8 mouse cellular contexts compared by ENCODE assay signal in genomic region chr17:46283140-46283539, GRCm38 (mm10). TPM values are rescaled to one million over a fixed set of nuclear protein-coding genes. Genes with fewer than 3 reads are reported as not detected.
DNase-seq lines count a peak whose midpoint lies in the region; ATAC-seq and TF ChIP-seq lines count a peak whose summit lies in the region.

No protein-coding gene starts in this region.

- no peak for TF ChIP-seq EP300 in MEL (IDR thresholded peaks at IDR 0.05; ENCODE audit: low read depth in 1 of 2, low read length in 2 of 2)

- DNase-seq in heart, postnatal 10 days, result no peak
- DNase-seq in MEL (ENCODE audit: low read depth, low spot score), result no peak
- DNase-seq in hindbrain, embryonic 11.5 days (ENCODE audit: low spot score), result no peak
- DNase-seq in adrenal gland, postnatal 14 days, result no peak
- DNase-seq in cerebellum, adult 11 months, result no peak
- no peak for DNase-seq in adrenal gland, postnatal 25 days

- peak overlapping the region; percentile 90; the same call in 1 of the 2 replicates for H3K27ac ChIP-seq in heart, embryonic 15.5 days
- H3K27ac ChIP-seq in MEL (ENCODE audit: control insufficient read depth, low read depth, low read length), result no peak overlapping the region
- H3K27ac ChIP-seq in hindbrain, embryonic 11.5 days (ENCODE audit: low read depth, low read length), result no peak overlapping the region
- no peak overlapping the region for H3K27ac ChIP-seq in liver, embryonic 16.5 days (ENCODE audit: low read length)

- TF ChIP-seq RAD21 in MEL (IDR thresholded peaks at IDR 0.05; ENCODE audit: low read depth, low read length), result no peak

- H3K4me2 ChIP-seq in heart, embryonic 15.5 days, result peak overlapping the region; percentile 86
- H3K4me2 ChIP-seq in hindbrain, embryonic 11.5 days (replicated peaks; ENCODE audit: low read depth, low read length), result peak overlapping the region; percentile 93
- H3K4me2 ChIP-seq in liver, embryonic 16.5 days (ENCODE audit: low read depth, low read length), result peak overlapping the region; percentile 94

- no peaks in the 10 kb centered on the region for H3K9me3 ChIP-seq in heart, embryonic 15.5 days (replicated peaks)
- no peaks in the 10 kb centered on the region for H3K9me3 ChIP-seq in MEL (replicated peaks; ENCODE audit: insufficient read depth, low read length)
- H3K9me3 ChIP-seq in hindbrain, embryonic 11.5 days (ENCODE audit: control insufficient read depth, low read length), result no peaks in the 10 kb centered on the region
- no peaks in the 10 kb centered on the region for H3K9me3 ChIP-seq in liver, embryonic 16.5 days (replicated peaks; ENCODE audit: control insufficient read depth, low read length)

- peak overlapping the region; percentile 68; the same call in 1 of the 2 replicates for H3K9ac ChIP-seq in heart, embryonic 15.5 days
- H3K9ac ChIP-seq in MEL (ENCODE audit: control insufficient read depth, low read depth, low read length, poor library complexity, severe bottlenecking), result peak overlapping the region; percentile 40
- H3K9ac ChIP-seq in hindbrain, embryonic 11.5 days (ENCODE audit: low read depth, low read length), result 0 out of 2 replicates have a peak overlapping the region, but pooled peaks have one; percentile 11
- peak overlapping the region; percentile 83; the same call in 1 of the 2 replicates for H3K9ac ChIP-seq in liver, embryonic 16.5 days (ENCODE audit: low read depth, low read length)

- no peak for ATAC-seq in heart, embryonic 15.5 days (replicated peaks; ENCODE audit: insufficient number of reproducible peaks, insufficient read depth, low FRiP score, low read depth)
- ATAC-seq in hindbrain, embryonic 11.5 days (ENCODE audit: low FRiP score), result peak; percentile 69
- ATAC-seq in liver, embryonic 16.5 days (ENCODE audit: low read depth), result no peak; the same call in 1 of the 2 replicates

- H3K27me3 ChIP-seq in heart, embryonic 15.5 days, result no peaks in the 10 kb centered on the region
- no peaks in the 10 kb centered on the region for H3K27me3 ChIP-seq in MEL (ENCODE audit: control insufficient read depth in 1 of 2, insufficient read depth in 2 of 2, low read length in 2 of 2)
- H3K27me3 ChIP-seq in hindbrain, embryonic 11.5 days (ENCODE audit: control insufficient read depth, insufficient read depth, low read length), result no peaks in the 10 kb centered on the region
- no peaks in the 10 kb centered on the region for H3K27me3 ChIP-seq in liver, embryonic 16.5 days (ENCODE audit: control insufficient read depth, insufficient read depth, low read depth, low read length)

- peaks cover 21% of the 10 kb centered on the region for H3K36me3 ChIP-seq in heart, embryonic 15.5 days
- H3K36me3 ChIP-seq in MEL (ENCODE audit: control insufficient read depth in 1 of 2, insufficient read depth in 2 of 2, low read length in 2 of 2), result peaks cover 2 to 13% of the 10 kb centered on the region in 2 experiments
- H3K36me3 ChIP-seq in hindbrain, embryonic 11.5 days (ENCODE audit: control insufficient read depth, insufficient read depth, low read length), result no peaks in the 10 kb centered on the region
- peaks cover 4% of the 10 kb centered on the region; the same call in 1 of the 2 replicates for H3K36me3 ChIP-seq in liver, embryonic 16.5 days (ENCODE audit: control insufficient read depth, insufficient read depth)

- peak overlapping the region; percentile 70 for H3K4me3 ChIP-seq in heart, embryonic 15.5 days
- H3K4me3 ChIP-seq in MEL (ENCODE audit: control insufficient read depth in 1 of 2, insufficient read depth in 1 of 2, low read depth in 2 of 2, low read length in 2 of 2), result peak overlapping the region; percentile 57 to 91
- H3K4me3 ChIP-seq in hindbrain, embryonic 11.5 days (ENCODE audit: low read depth, low read length), result peak overlapping the region; percentile 79
- H3K4me3 ChIP-seq in liver, embryonic 16.5 days (ENCODE audit: low read depth, low read length), result peak overlapping the region; percentile 80

- peaks cover 28% of the 10 kb centered on the region for H3K4me1 ChIP-seq in heart, embryonic 15.5 days (replicated peaks)
- peaks cover 0 to 18% of the 10 kb centered on the region in 2 experiments; a peak in 3 of 4 replicates for H3K4me1 ChIP-seq in MEL (ENCODE audit: control insufficient read depth in 1 of 2, insufficient read depth in 2 of 2, low read length in 2 of 2)
- 0 out of 2 replicates have a peak, but pooled peaks cover 2% of the 10 kb centered on the region for H3K4me1 ChIP-seq in hindbrain, embryonic 11.5 days (replicated peaks; ENCODE audit: control insufficient read depth, insufficient read depth, low read length)
- H3K4me1 ChIP-seq in liver, embryonic 16.5 days (ENCODE audit: control insufficient read depth, low read depth, low read length), result peaks cover 16% of the 10 kb centered on the region

- intact Hi-C loops in heart, postnatal 10 days (cut with DNase I), result no loop called here

- 32% methylated on average over 9 of the region's 9 CpGs for WGBS in heart, embryonic 15.5 days
- WGBS in hindbrain, embryonic 11.5 days, result 25% methylated on average over 9 of the region's 9 CpGs
- WGBS in liver, embryonic 16.5 days (ENCODE audit: insufficient replicate concordance), result 26% methylated on average over 9 of the region's 9 CpGs

- TF ChIP-seq POLR2A in MEL (IDR thresholded peaks at IDR 0.05; ENCODE audit: control insufficient read depth in 1 of 2, insufficient read depth in 1 of 2, low read depth in 1 of 2, low read length in 2 of 2, poor library complexity in 1 of 2), result no peak

- TF ChIP-seq CTCF in MEL (IDR thresholded peaks at IDR 0.05 in 2 of 3, conservative IDR thresholded peaks at IDR 0.05 in 1 of 3; ENCODE audit: control insufficient read depth in 1 of 3, insufficient read depth in 1 of 3, low read depth in 2 of 3, low read length in 3 of 3, poor library complexity in 1 of 3, severe bottlenecking in 1 of 3), result no peak

- peaks cover 23% of the 10 kb centered on the region for H3K79me2 ChIP-seq in MEL (ENCODE audit: control insufficient read depth, insufficient read depth, low read length, poor library complexity)

RNA-seq across cellular contexts. Expression of gene Tjap1, which starts 0.3 kb away (rescaled TPM):
- 39.5 and 44.9 TPM in 2 replicates for polyA plus RNA-seq in heart, embryonic 15.5 days (2015; fragmentation: Nextera tagmentation; extraction: Ambion mirVana)
- total RNA-seq in heart, postnatal 10 days (2021), result 10 to 100 TPM; 54.0 to 56.3 TPM
- total RNA-seq in MEL (2012; rRNA removed), result 11.0 and 12.9 TPM in 2 replicates
- polyA plus RNA-seq in MEL (2012; ENCODE audit: insufficient read depth in 1 of 2, insufficient read length in 2 of 2, low read depth in 1 of 2, low replicate concordance in 2 of 2, missing spikeins in 1 of 2), result 10 to 100 TPM in 1 of 2 experiments, not detected in 1; 41.2 TPM
- polyA plus RNA-seq in hindbrain, embryonic 11.5 days (2014; fragmentation: Nextera tagmentation; extraction: Ambion mirVana), result 43.4 and 47.4 TPM in 2 replicates
- 8.9 and 10.9 TPM in 2 replicates for polyA plus RNA-seq in liver, embryonic 16.5 days (2015; fragmentation: Nextera tagmentation; extraction: Ambion mirVana)
- 44.1 and 44.2 TPM in 2 replicates for total RNA-seq in adrenal gland, postnatal 14 days (2021)
- 66.6 and 69.7 TPM in 2 replicates for total RNA-seq in adrenal gland, postnatal 25 days (2021)

RNA-seq across cellular contexts. Expression of gene Dlk2, which starts 14.1 kb away (rescaled TPM):
- polyA plus RNA-seq in heart, embryonic 15.5 days (2015; fragmentation: Nextera tagmentation; extraction: Ambion mirVana), result 0.49 and 1.7 TPM in 2 replicates
- 1 to 10 TPM in 1 of 2 experiments, under 1 TPM in 1; 0.57 to 1.0 TPM for total RNA-seq in heart, postnatal 10 days (2021)
- total RNA-seq in MEL (2012; rRNA removed), result not detected in 2 replicates
- polyA plus RNA-seq in MEL (2012; ENCODE audit: insufficient read depth in 1 of 2, insufficient read length in 2 of 2, low read depth in 1 of 2, low replicate concordance in 2 of 2, missing spikeins in 1 of 2), result under 1 TPM in 1 of 2 experiments, not detected in 1; 0.07 TPM
- 1.3 and 1.8 TPM in 2 replicates for polyA plus RNA-seq in hindbrain, embryonic 11.5 days (2014; fragmentation: Nextera tagmentation; extraction: Ambion mirVana)
- polyA plus RNA-seq in liver, embryonic 16.5 days (2015; fragmentation: Nextera tagmentation; extraction: Ambion mirVana), result 0.06 and 0.07 TPM in 2 replicates
- 0.41 and 0.44 TPM in 2 replicates for total RNA-seq in adrenal gland, postnatal 14 days (2021)
- total RNA-seq in adrenal gland, postnatal 25 days (2021), result 1.00 TPM in 1 of 2 replicates, not detected in the other

RNA-seq across cellular contexts. Expression of gene Lrrc73, which starts 29.8 kb away (rescaled TPM):
- 0.47 and 0.94 TPM in 2 replicates for polyA plus RNA-seq in heart, embryonic 15.5 days (2015; fragmentation: Nextera tagmentation; extraction: Ambion mirVana)
- under 1 TPM; 0.38 to 0.40 TPM for total RNA-seq in heart, postnatal 10 days (2021)
- 0.72 and 1.2 TPM in 2 replicates for total RNA-seq in MEL (2012; rRNA removed)
- 1 to 10 TPM in 1 of 2 experiments, not detected in 1; 3.5 TPM for polyA plus RNA-seq in MEL (2012; ENCODE audit: insufficient read depth in 1 of 2, insufficient read length in 2 of 2, low read depth in 1 of 2, low replicate concordance in 2 of 2, missing spikeins in 1 of 2)
- 3.1 and 3.4 TPM in 2 replicates for polyA plus RNA-seq in hindbrain, embryonic 11.5 days (2014; fragmentation: Nextera tagmentation; extraction: Ambion mirVana)
- 0.08 TPM in 1 of 2 replicates, not detected in the other for polyA plus RNA-seq in liver, embryonic 16.5 days (2015; fragmentation: Nextera tagmentation; extraction: Ambion mirVana)
- 3.7 and 4.8 TPM in 2 replicates for total RNA-seq in adrenal gland, postnatal 14 days (2021)
- total RNA-seq in adrenal gland, postnatal 25 days (2021), result 5.3 and 6.6 TPM in 2 replicates

RNA-seq across cellular contexts. Expression of gene Yipf3, which starts 35.3 kb away (rescaled TPM):
- 72.1 and 97.8 TPM in 2 replicates for polyA plus RNA-seq in heart, embryonic 15.5 days (2015; fragmentation: Nextera tagmentation; extraction: Ambion mirVana)
- 10 to 100 TPM; 69.3 to 75.1 TPM for total RNA-seq in heart, postnatal 10 days (2021)
- 18.9 and 20.8 TPM in 2 replicates for total RNA-seq in MEL (2012; rRNA removed)
- 10 to 100 TPM in 1 of 2 experiments, not detected in 1; 86.5 TPM for polyA plus RNA-seq in MEL (2012; ENCODE audit: insufficient read depth in 1 of 2, insufficient read length in 2 of 2, low read depth in 1 of 2, low replicate concordance in 2 of 2, missing spikeins in 1 of 2)
- polyA plus RNA-seq in hindbrain, embryonic 11.5 days (2014; fragmentation: Nextera tagmentation; extraction: Ambion mirVana), result 64.0 and 64.7 TPM in 2 replicates
- 50.5 and 52.5 TPM in 2 replicates for polyA plus RNA-seq in liver, embryonic 16.5 days (2015; fragmentation: Nextera tagmentation; extraction: Ambion mirVana)
- total RNA-seq in adrenal gland, postnatal 14 days (2021), result 135 and 137 TPM in 2 replicates
- 169 and 208 TPM in 2 replicates for total RNA-seq in adrenal gland, postnatal 25 days (2021)

RNA-seq across cellular contexts. Expression of gene Polr1c, which starts 35.3 kb away (rescaled TPM):
- 36.3 and 51.0 TPM in 2 replicates for polyA plus RNA-seq in heart, embryonic 15.5 days (2015; fragmentation: Nextera tagmentation; extraction: Ambion mirVana)
- 10 to 100 TPM; 23.8 to 26.9 TPM for total RNA-seq in heart, postnatal 10 days (2021)
- 188 and 197 TPM in 2 replicates for total RNA-seq in MEL (2012; rRNA removed)
- 100 to 1,000 TPM in 1 of 2 experiments, not detected in 1; 195 TPM for polyA plus RNA-seq in MEL (2012; ENCODE audit: insufficient read depth in 1 of 2, insufficient read length in 2 of 2, low read depth in 1 of 2, low replicate concordance in 2 of 2, missing spikeins in 1 of 2)
- polyA plus RNA-seq in hindbrain, embryonic 11.5 days (2014; fragmentation: Nextera tagmentation; extraction: Ambion mirVana), result 100 and 113 TPM in 2 replicates
- 26.2 and 28.7 TPM in 2 replicates for polyA plus RNA-seq in liver, embryonic 16.5 days (2015; fragmentation: Nextera tagmentation; extraction: Ambion mirVana)
- 73.9 and 74.6 TPM in 2 replicates for total RNA-seq in adrenal gland, postnatal 14 days (2021)
- total RNA-seq in adrenal gland, postnatal 25 days (2021), result 96.4 and 123 TPM in 2 replicates

Comparison
In these comparisons a context has a peak if more than half of its experiments do, and no peak if none do; other contexts are left out.
1. H3K9ac ChIP-seq: peak in every context shown above with its lines; median percentile 83 in liver, embryonic 16.5 days; 68 in heart, embryonic 15.5 days; 40 in MEL; 11 in hindbrain, embryonic 11.5 days.